Mouse (Mus musculus): Measurements from ENCODE around the gene Lonp2. TPM values are rescaled to one million over a fixed set of nuclear protein-coding genes. Genes with fewer than 3 reads are reported as not detected.
A peak's percentile ranks its signal among the peaks of the same experiment; 100 is the strongest.

The Lonp2 gene
- polyA plus RNA-seq, 1 experiment from 2014 or later, result 50.3 TPM

GRCm38 (mm10) chr8:86604676-86605075 is 19.2 kb upstream of the Lonp2 start:
- no peak overlapping the region for H3K4me2 ChIP-seq
- no peaks in the 10 kb centered on the region for H3K36me3 ChIP-seq (ENCODE audit: control insufficient read depth, insufficient read depth, low read length)
- no peaks in the 10 kb centered on the region for H3K9me3 ChIP-seq (ENCODE audit: control insufficient read depth, low read length)
- H3K4me3 ChIP-seq (ENCODE audit: low read depth, low read length), result no peak overlapping the region
- no peaks in the 10 kb centered on the region for H3K4me1 ChIP-seq (replicated peaks; ENCODE audit: control insufficient read depth, insufficient read depth, low read length)
- H3K27ac ChIP-seq (ENCODE audit: low read depth, low read length), result no peak overlapping the region
- no peak for DNase-seq (ENCODE audit: low spot score)
- H3K27me3 ChIP-seq (replicated peaks; ENCODE audit: control insufficient read depth, insufficient read depth, low read length), result no peaks in the 10 kb centered on the region
- no peak overlapping the region for H3K9ac ChIP-seq (ENCODE audit: low read depth, low read length)
- ATAC-seq (replicated peaks; ENCODE audit: low FRiP score), result no peak
- WGBS, result 70% methylated on average over 3 of the region's 3 CpGs

- no peaks in the 10 kb centered on the region for H3K36me3 ChIP-seq (ENCODE audit: control insufficient read depth, insufficient read depth, low read length)
- H3K9ac ChIP-seq (ENCODE audit: low read depth, low read length), result no peak overlapping the region
- peaks cover 3% of the 10 kb centered on the region for H3K4me1 ChIP-seq (replicated peaks; ENCODE audit: control insufficient read depth, insufficient read depth, low read length)
- 72% methylated on average over 2 of the region's 2 CpGs for WGBS
- DNase-seq (ENCODE audit: low spot score) (no peak), ATAC-seq (replicated peaks; ENCODE audit: low FRiP score) (no peak)
- H3K4me3 ChIP-seq (ENCODE audit: low read depth, low read length), result no peak overlapping the region
- no peaks in the 10 kb centered on the region for H3K9me3 ChIP-seq (ENCODE audit: control insufficient read depth, low read length)
- no peak overlapping the region for H3K27ac ChIP-seq (ENCODE audit: low read depth, low read length)
- no peaks in the 10 kb centered on the region for H3K27me3 ChIP-seq (replicated peaks; ENCODE audit: control insufficient read depth, insufficient read depth, low read length)
- no peak overlapping the region for H3K4me2 ChIP-seq
Observed at GRCm38 (mm10) chr8:86613798-86614197, 10.0 kb upstream of the Lonp2 start.

DNA sequence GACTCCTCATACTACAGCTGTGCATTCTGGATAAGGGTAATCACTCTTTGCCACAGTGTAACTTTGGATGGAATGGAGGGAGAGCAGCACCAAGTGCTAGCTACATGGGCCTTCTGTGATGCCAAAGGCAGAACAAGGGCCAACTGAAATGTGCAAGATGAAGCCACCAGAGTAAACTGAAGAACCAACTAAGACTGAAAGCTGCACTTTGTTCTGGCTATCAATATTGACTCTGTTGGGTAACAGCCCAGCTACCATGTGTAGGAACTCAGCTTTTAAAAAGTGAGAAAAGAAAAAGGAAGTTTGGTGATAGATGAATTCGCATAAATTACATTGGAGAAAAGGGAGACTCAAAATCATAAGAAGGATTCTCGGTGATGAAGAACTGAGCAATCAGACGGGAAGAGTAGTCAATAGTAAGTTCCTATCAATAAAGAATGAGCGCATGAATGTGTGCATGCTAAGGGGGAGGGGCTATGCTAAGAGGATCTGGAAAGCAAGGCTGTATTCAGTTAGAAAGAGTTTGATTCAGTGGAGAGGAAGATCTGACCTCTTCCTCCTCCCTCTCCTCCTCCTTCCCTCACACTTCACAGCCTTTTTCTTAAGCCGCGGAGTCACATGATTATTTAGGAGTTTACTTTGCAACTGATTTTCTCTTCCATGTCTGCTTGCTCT is 8.6 kb upstream of the Lonp2 start:
- no peaks in the 10 kb centered on the region for H3K9me3 ChIP-seq (ENCODE audit: control insufficient read depth, low read length)
- DNase-seq (ENCODE audit: low spot score) (no peak), ATAC-seq (replicated peaks; ENCODE audit: low FRiP score) (0 out of 2 replicates have a peak, but pooled peaks have one; percentile 10)
- H3K36me3 ChIP-seq (ENCODE audit: control insufficient read depth, insufficient read depth, low read length), result no peaks in the 10 kb centered on the region
- no peak overlapping the region for H3K4me3 ChIP-seq (ENCODE audit: low read depth, low read length)
- H3K27me3 ChIP-seq (replicated peaks; ENCODE audit: control insufficient read depth, insufficient read depth, low read length), result no peaks in the 10 kb centered on the region
- H3K9ac ChIP-seq (ENCODE audit: low read depth, low read length), result no peak overlapping the region
- no peak overlapping the region for H3K27ac ChIP-seq (ENCODE audit: low read depth, low read length)
- H3K4me1 ChIP-seq (replicated peaks; ENCODE audit: control insufficient read depth, insufficient read depth, low read length), result peaks cover 3% of the 10 kb centered on the region
- 83% methylated on average over 6 of the region's 6 CpGs for WGBS
- no peak overlapping the region for H3K4me2 ChIP-seq

DNA sequence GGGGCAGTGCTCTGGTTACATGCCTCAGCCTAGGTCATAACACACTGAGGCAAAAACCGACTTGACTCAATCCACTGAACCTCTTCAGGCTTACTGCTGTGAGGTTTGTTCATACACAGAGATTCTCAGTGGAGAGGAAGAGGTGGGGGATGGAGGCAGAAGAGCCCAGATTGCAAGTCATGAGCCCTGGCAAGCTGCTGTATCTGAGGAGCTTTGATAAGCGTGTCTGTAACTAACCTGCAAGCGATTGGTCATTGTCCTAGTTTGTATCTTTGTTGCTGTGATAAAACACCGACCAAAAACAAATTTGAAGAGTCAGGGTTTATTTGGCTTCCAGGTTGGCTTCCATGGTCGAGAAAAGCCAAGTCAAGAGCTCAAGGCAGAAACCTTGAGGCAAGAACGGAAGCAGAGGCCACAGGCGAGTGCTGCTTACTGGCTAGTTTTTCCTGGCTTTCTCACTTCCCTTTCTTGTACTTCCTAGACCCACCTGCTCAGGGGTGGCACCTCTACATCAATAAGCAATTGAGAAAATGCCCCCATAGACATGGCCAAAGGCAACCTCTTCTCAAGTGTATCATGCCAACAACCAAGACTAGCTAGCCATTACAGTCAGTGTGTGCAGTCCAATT is 6.0 kb upstream of the Lonp2 start:
- Histone ChIP-seq H3K27ac (ENCODE audit: low read depth, low read length) (no peak overlapping the region), H3K9ac (ENCODE audit: low read depth, low read length) (no peak overlapping the region), H3K4me3 (ENCODE audit: low read depth, low read length) (no peak overlapping the region), H3K4me1 (replicated peaks; ENCODE audit: control insufficient read depth, insufficient read depth, low read length) (peaks cover 3% of the 10 kb centered on the region), H3K4me2 (no peak overlapping the region; the same call in 1 of the 2 replicates), H3K36me3 (ENCODE audit: control insufficient read depth, insufficient read depth, low read length) (no peaks in the 10 kb centered on the region), H3K27me3 (replicated peaks; ENCODE audit: control insufficient read depth, insufficient read depth, low read length) (no peaks in the 10 kb centered on the region), H3K9me3 (ENCODE audit: control insufficient read depth, low read length) (no peaks in the 10 kb centered on the region)
- WGBS, result 42% methylated on average over 7 of the region's 7 CpGs
- 0 out of 2 replicates have a peak, but pooled peaks have one; percentile 45 for ATAC-seq (replicated peaks; ENCODE audit: low FRiP score)
- DNase-seq (ENCODE audit: low spot score), result no peak

DNA sequence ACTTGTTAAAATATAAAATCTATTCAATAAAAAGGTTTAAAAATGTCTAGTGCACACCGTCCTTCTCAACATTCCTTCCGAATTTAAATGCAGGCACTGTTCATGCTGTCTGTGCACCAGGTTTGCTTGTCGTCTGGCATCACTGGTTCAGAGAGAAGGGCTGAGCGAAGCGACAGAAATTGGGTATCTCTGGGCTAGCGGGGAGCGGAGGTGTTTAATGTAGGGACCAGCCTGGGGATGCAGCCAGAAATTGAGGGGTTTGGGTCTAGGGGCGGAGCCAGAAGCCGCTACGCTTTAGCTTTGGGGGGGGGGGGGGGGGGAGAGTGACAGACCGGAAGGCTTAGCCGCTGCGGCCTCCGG is 312 bp upstream of the Lonp2 start:
- Histone ChIP-seq H3K9me3 (ENCODE audit: control insufficient read depth, low read length) (no peaks in the 10 kb centered on the region), H3K4me1 (replicated peaks; ENCODE audit: control insufficient read depth, insufficient read depth, low read length) (peaks cover 5% of the 10 kb centered on the region; the same call in 1 of the 2 replicates), H3K27ac (ENCODE audit: low read depth, low read length) (peak overlapping the region; percentile 32; the same call in 1 of the 2 replicates), H3K4me3 (ENCODE audit: low read depth, low read length) (peak overlapping the region; percentile 91), H3K9ac (ENCODE audit: low read depth, low read length) (peak overlapping the region; percentile 77), H3K4me2 (peak overlapping the region; percentile 92), H3K36me3 (ENCODE audit: control insufficient read depth, insufficient read depth, low read length) (no peaks in the 10 kb centered on the region), H3K27me3 (replicated peaks; ENCODE audit: control insufficient read depth, insufficient read depth, low read length) (no peaks in the 10 kb centered on the region)
- 2% methylated on average over 14 of the region's 14 CpGs for WGBS
- DNase-seq (ENCODE audit: low spot score) (no peak), ATAC-seq (replicated peaks; ENCODE audit: low FRiP score) (no peak; the same call in 1 of the 2 replicates)

GRCm38 (mm10) chr8:86624915-86625314 is 1.1 kb downstream of the Lonp2 start:
- H3K9ac ChIP-seq (ENCODE audit: low read depth, low read length), result peak overlapping the region; percentile 79
- no peak for DNase-seq (ENCODE audit: low spot score)
- H3K4me3 ChIP-seq (ENCODE audit: low read depth, low read length), result peak overlapping the region; percentile 91
- 33% methylated on average over 7 of the region's 7 CpGs for WGBS
- peaks cover 5% of the 10 kb centered on the region; the same call in 1 of the 2 replicates for H3K4me1 ChIP-seq (replicated peaks; ENCODE audit: control insufficient read depth, insufficient read depth, low read length)
- H3K4me2 ChIP-seq, result peak overlapping the region; percentile 92
- no peaks in the 10 kb centered on the region for H3K36me3 ChIP-seq (ENCODE audit: control insufficient read depth, insufficient read depth, low read length)
- no peaks in the 10 kb centered on the region for H3K9me3 ChIP-seq (ENCODE audit: control insufficient read depth, low read length)
- no peaks in the 10 kb centered on the region for H3K27me3 ChIP-seq (replicated peaks; ENCODE audit: control insufficient read depth, insufficient read depth, low read length)
- ATAC-seq (replicated peaks; ENCODE audit: low FRiP score), result no peak
- H3K27ac ChIP-seq (ENCODE audit: low read depth, low read length), result no peak overlapping the region; the same call in 1 of the 2 replicates

DNA sequence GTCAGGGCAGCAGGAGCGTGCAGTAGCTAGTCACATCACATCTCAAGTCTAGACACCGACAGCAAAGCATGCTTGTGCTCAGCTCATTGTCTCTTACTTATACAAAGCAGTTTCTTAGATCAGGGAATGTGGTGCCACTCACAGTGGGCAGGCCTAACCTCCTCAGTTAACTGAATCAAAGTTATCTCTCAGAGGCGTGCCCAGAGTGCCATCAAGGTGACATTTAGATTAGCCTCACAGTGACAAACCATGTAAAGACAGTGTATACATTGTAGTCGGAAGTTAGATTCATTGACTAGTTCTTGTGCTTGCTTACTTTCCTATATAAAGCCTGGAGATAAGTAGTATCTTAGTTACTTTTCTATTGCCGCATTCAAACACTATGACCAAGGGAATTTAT is 6.4 kb downstream of the Lonp2 start:
- no peaks in the 10 kb centered on the region for H3K9me3 ChIP-seq (ENCODE audit: control insufficient read depth, low read length)
- ATAC-seq (replicated peaks; ENCODE audit: low FRiP score) (no peak), DNase-seq (ENCODE audit: low spot score) (no peak)
- no peak overlapping the region for H3K4me3 ChIP-seq (ENCODE audit: low read depth, low read length)
- WGBS, result 77% methylated on average over 5 of the region's 5 CpGs
- H3K36me3 ChIP-seq (ENCODE audit: control insufficient read depth, insufficient read depth, low read length), result peaks cover 3% of the 10 kb centered on the region; the same call in 1 of the 2 replicates
- H3K9ac ChIP-seq (ENCODE audit: low read depth, low read length), result no peak overlapping the region
- H3K27ac ChIP-seq (ENCODE audit: low read depth, low read length), result no peak overlapping the region
- no peaks in the 10 kb centered on the region for H3K27me3 ChIP-seq (replicated peaks; ENCODE audit: control insufficient read depth, insufficient read depth, low read length)
- H3K4me2 ChIP-seq, result no peak overlapping the region
- peaks cover 3% of the 10 kb centered on the region for H3K4me1 ChIP-seq (replicated peaks; ENCODE audit: control insufficient read depth, insufficient read depth, low read length)

- Histone ChIP-seq H3K36me3 (ENCODE audit: control insufficient read depth, insufficient read depth, low read length) (peaks cover 7% of the 10 kb centered on the region; the same call in 1 of the 2 replicates), H3K4me1 (replicated peaks; ENCODE audit: control insufficient read depth, insufficient read depth, low read length) (peaks cover 3% of the 10 kb centered on the region), H3K4me2 (no peak overlapping the region), H3K4me3 (ENCODE audit: low read depth, low read length) (no peak overlapping the region), H3K9ac (ENCODE audit: low read depth, low read length) (no peak overlapping the region), H3K9me3 (ENCODE audit: control insufficient read depth, low read length) (no peaks in the 10 kb centered on the region), H3K27me3 (replicated peaks; ENCODE audit: control insufficient read depth, insufficient read depth, low read length) (no peaks in the 10 kb centered on the region), H3K27ac (ENCODE audit: low read depth, low read length) (no peak overlapping the region)
- DNase-seq (ENCODE audit: low spot score), result no peak
- no peak for ATAC-seq (replicated peaks; ENCODE audit: low FRiP score)
- 81% methylated on average over 4 of the region's 4 CpGs for WGBS
Observed at GRCm38 (mm10) chr8:86631395-86631794, 7.6 kb downstream of the Lonp2 start.

GRCm38 (mm10) chr8:86637826-86638225 is 14.0 kb downstream of the Lonp2 start:
- H3K36me3 ChIP-seq (ENCODE audit: control insufficient read depth, insufficient read depth, low read length), result peaks cover 21% of the 10 kb centered on the region; the same call in 1 of the 2 replicates

More at GRCm38 (mm10) chr8:86637826-86638225, 14.0 kb downstream of the Lonp2 start:
- Histone ChIP-seq H3K4me1 (replicated peaks; ENCODE audit: control insufficient read depth, insufficient read depth, low read length) (no peaks in the 10 kb centered on the region), H3K27me3 (replicated peaks; ENCODE audit: control insufficient read depth, insufficient read depth, low read length) (no peaks in the 10 kb centered on the region), H3K9ac (ENCODE audit: low read depth, low read length) (no peak overlapping the region), H3K27ac (ENCODE audit: low read depth, low read length) (no peak overlapping the region), H3K4me3 (ENCODE audit: low read depth, low read length) (no peak overlapping the region), H3K4me2 (no peak overlapping the region), H3K9me3 (ENCODE audit: control insufficient read depth, low read length) (no peaks in the 10 kb centered on the region)
- DNase-seq (ENCODE audit: low spot score) (no peak), ATAC-seq (replicated peaks; ENCODE audit: low FRiP score) (no peak)
- WGBS, result 91% methylated on average over 4 of the region's 4 CpGs
